Mouse (Mus musculus) liver, adult (tissue): ENCODE results near the gene Gm21883.
"Not testable (repeated sequence)": the region's sequence is repeated elsewhere in the genome, so short reads cannot be mapped to it uniquely, and the experiment has no call there.

Experiments used
- GATA4 ChIP-seq: IDR thresholded peaks from 2 replicates; pipeline ENCODE4 v1.6.1; 2014; ENCODE audit warnings: mild to moderate bottlenecking, low read length; ENCODE audit not compliant: insufficient replicate concordance

The Gm21883 gene

GRCm38 (mm10) chrX:31574183-31574582, at the start of gene Gm21883:
Gm21883 (minus strand) TSS chrX:31574283.
- TF ChIP-seq GATA4 = not testable (repeated sequence)

GRCm38 (mm10) chrX:31618820-31619219, 44.7 kb upstream of the Gm21883 start, which contains the start of gene Spin2e:
Spin2e (minus strand) TSS chrX:31618920.
- TF ChIP-seq GATA4 = not testable (repeated sequence)
